Mouse (Mus musculus): ENCODE results near the gene Elf1. TPM values are rescaled to one million over a fixed set of nuclear protein-coding genes. Genes with fewer than 3 reads are reported as not detected.
"Not testable (repeated sequence)": the region's sequence is repeated elsewhere in the genome, so short reads cannot be mapped to it uniquely, and the experiment has no call there.

Gene Elf1
- polyA plus RNA-seq, 1 experiment from 2014 or later = 1.9 TPM

DNA sequence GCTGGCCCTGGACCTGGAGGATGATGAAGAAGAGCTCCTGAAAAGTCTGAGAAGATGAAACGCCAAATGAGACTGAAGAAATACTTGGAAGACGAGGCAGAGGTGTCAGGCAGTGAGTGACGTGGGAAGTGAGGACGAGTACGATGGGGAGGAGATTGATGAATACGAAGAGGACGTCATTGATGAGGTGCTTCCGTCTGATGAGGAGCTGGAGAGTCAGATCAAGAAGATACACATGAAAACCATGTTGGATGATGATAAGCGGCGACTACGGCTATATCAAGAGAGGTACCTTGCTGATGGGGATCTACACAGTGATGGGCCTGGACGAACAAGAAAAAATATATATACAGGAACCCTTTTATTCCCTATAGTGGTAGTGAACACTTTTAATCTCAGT lies 45.1 kb downstream of the Elf1 start:
- 91% methylated on average over 12 of the region's 12 CpGs for WGBS
- not testable (repeated sequence) for DNase-seq (ENCODE audit: low spot score); H3K27ac ChIP-seq (ENCODE audit: low read depth, low read length); ATAC-seq; H3K27me3 ChIP-seq (replicated peaks; ENCODE audit: control insufficient read depth, insufficient read depth, low read length); H3K4me2 ChIP-seq (ENCODE audit: low read length); H3K9me3 ChIP-seq (replicated peaks; ENCODE audit: control insufficient read depth, low read length); H3K4me3 ChIP-seq (ENCODE audit: low read depth, low read length); H3K9ac ChIP-seq (ENCODE audit: low read length); H3K36me3 ChIP-seq (ENCODE audit: control insufficient read depth, insufficient read depth, low read length); H3K4me1 ChIP-seq (ENCODE audit: control insufficient read depth, insufficient read depth, low read length)

DNA sequence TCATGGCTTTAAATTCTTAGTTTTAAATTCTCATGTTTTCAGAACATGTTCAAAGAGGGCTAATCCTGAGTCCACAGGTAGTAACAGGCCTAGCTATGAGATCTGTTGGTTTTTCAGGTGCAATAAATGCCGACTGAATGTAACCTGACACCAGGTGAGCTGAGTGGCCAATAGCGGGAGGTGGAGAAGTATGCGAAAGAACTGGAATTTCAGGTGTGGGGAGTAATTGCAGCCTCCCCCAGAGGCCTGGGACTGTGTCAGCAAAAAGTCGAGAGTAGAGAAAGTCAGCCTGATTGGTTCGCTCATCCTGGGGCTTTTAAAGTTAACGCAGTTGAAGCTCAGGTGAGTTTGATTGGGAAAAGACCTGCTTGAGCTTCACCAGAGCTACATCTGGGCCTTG lies 46.7 kb downstream of the Elf1 start:
- WGBS = 73% methylated on average over 6 of the region's 6 CpGs
- no peak for DNase-seq (ENCODE audit: low spot score)
- Histone ChIP-seq H3K27ac (ENCODE audit: low read depth, low read length) (no peak overlapping the region), H3K4me1 (ENCODE audit: control insufficient read depth, insufficient read depth, low read length) (no peaks in the 10 kb centered on the region), H3K27me3 (replicated peaks; ENCODE audit: control insufficient read depth, insufficient read depth, low read length) (no peaks in the 10 kb centered on the region), H3K9ac (ENCODE audit: low read length) (no peak overlapping the region), H3K4me3 (ENCODE audit: low read depth, low read length) (no peak overlapping the region), H3K9me3 (replicated peaks; ENCODE audit: control insufficient read depth, low read length) (no peaks in the 10 kb centered on the region), H3K4me2 (ENCODE audit: low read length) (no peak overlapping the region), H3K36me3 (ENCODE audit: control insufficient read depth, insufficient read depth, low read length) (no peaks in the 10 kb centered on the region)
- ATAC-seq = no peak

DNA sequence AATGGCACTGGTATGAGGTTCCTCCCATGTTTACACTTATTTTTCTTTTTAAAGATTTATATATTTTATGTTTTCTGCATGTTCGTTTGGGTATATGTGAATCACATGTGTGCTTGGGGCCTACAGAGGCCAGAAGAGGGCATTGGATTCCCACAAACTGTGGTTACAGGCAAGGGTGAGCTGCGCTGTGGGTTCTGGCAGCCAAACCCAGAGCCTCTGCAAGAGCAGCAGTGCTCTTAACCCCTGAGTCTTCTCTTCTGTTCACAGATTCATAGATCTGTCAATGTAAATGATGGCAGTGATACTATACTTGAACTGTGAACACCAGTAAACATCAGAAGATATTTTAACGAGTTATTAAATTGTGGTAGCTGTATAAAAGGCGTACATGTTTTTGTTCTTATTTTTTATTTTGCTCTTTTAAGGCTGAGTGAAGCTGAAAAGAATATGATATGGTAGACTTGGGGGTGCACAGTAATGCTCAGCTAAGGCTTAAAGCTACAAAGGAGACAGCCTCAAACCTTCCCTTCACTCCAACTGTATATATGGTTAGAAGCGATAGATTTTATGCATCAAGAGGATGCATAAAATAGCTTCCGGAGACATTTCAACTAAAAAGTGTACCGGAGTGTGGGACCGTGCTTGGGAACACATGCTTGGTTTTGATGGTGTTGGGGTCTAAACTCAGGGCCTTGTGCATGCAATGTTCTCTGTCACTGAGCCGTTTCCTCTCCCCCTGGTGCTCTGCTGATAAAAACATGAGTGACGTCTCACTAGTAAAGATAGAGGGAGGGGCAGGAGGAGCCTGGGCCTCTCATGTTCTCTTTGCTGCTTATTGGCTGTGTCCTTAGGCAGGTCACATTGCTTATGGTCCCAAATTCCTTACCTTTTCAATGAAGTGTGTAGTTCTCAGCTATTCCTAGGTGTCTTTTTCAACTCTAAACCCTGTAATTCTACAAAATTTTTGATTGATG lies 48.9 kb downstream of the Elf1 start:
- H3K27me3 ChIP-seq (replicated peaks; ENCODE audit: control insufficient read depth, insufficient read depth, low read length) = no peaks in the 10 kb centered on the region
- no peak for ATAC-seq
- 85% methylated on average over 10 of the region's 10 CpGs for WGBS

DNA sequence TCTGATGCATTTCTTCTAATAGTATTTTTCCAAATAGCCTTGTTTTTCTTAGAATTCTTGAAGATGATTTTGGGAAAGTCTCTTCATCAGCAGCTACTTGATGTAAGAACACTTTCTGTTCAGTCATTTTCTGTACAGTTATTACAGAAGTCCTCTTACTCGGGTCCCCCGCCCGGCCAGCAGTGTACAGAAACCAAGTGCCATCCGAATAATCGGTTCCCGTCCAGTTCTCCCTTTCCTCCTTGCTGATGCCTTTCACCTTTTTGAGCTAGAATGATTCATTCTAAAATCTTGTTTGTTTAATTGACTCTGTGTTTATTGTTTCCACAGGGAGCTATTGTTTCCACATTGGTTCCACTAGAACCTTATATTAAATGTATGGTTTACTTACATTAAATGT lies 49.8 kb downstream of the Elf1 start:
- WGBS = 90% methylated on average over 6 of the region's 6 CpGs
- Histone ChIP-seq H3K4me1 (ENCODE audit: control insufficient read depth, insufficient read depth, low read length) (no peaks in the 10 kb centered on the region), H3K9me3 (replicated peaks; ENCODE audit: control insufficient read depth, low read length) (no peaks in the 10 kb centered on the region), H3K27me3 (replicated peaks; ENCODE audit: control insufficient read depth, insufficient read depth, low read length) (no peaks in the 10 kb centered on the region), H3K36me3 (ENCODE audit: control insufficient read depth, insufficient read depth, low read length) (no peaks in the 10 kb centered on the region), H3K4me2 (ENCODE audit: low read length) (no peak overlapping the region), H3K4me3 (ENCODE audit: low read depth, low read length) (no peak overlapping the region), H3K27ac (ENCODE audit: low read depth, low read length) (no peak overlapping the region), H3K9ac (ENCODE audit: low read length) (no peak overlapping the region)
- DNase-seq (ENCODE audit: low spot score) = no peak
- ATAC-seq = no peak

More for the DNA sequence above, 48.9 kb downstream of the Elf1 start:
- Histone ChIP-seq H3K9ac (ENCODE audit: low read length) (no peak overlapping the region), H3K4me2 (ENCODE audit: low read length) (no peak overlapping the region), H3K4me1 (ENCODE audit: control insufficient read depth, insufficient read depth, low read length) (no peaks in the 10 kb centered on the region), H3K9me3 (replicated peaks; ENCODE audit: control insufficient read depth, low read length) (no peaks in the 10 kb centered on the region), H3K4me3 (ENCODE audit: low read depth, low read length) (no peak overlapping the region), H3K27ac (ENCODE audit: low read depth, low read length) (no peak overlapping the region), H3K36me3 (ENCODE audit: control insufficient read depth, insufficient read depth, low read length) (no peaks in the 10 kb centered on the region)
- DNase-seq (ENCODE audit: low spot score) = no peak

DNA sequence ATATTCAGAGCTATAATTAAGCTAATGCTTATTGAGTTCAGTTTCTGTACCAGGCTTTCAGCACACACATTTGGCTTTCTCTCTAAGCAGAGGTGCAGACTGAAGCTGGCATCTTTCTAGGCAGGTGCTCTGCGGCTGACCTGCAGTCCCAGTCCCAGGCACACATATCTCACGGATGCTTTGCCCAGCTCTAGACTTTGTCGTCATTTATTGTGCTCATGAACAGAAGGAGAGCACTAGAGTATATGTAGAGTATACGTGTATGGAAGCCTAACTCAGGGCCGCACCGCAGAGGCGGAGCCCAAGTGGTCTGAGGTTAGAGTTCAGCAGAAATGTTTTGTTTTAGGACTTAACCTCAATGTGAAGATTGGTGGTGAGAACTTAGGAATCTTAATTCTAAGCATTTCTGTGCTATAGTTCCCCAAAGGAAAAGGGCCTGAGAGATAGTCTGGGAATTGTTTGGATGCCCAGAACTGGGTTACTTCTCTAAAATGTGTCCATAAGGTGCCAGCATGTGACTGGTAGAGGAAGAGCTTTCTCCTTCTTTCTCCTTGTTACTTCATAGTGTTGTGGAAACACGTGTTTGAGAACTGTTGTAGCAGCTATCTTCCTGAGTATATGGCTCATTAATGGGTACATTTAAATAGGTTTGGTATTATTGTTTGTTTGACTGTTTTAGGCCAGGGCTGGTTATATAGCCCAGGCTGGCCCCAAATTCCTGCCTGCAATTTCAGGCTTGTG lies 51.2 kb downstream of the Elf1 start:
- no peaks in the 10 kb centered on the region for H3K4me1 ChIP-seq (ENCODE audit: control insufficient read depth, insufficient read depth, low read length)
- H3K9ac ChIP-seq (ENCODE audit: low read length) = no peak overlapping the region
- no peaks in the 10 kb centered on the region for H3K36me3 ChIP-seq (ENCODE audit: control insufficient read depth, insufficient read depth, low read length)
- H3K9me3 ChIP-seq (replicated peaks; ENCODE audit: control insufficient read depth, low read length) = no peaks in the 10 kb centered on the region
- ATAC-seq (no peak), DNase-seq (ENCODE audit: low spot score) (no peak)
- no peak overlapping the region for H3K4me3 ChIP-seq (ENCODE audit: low read depth, low read length)
- no peaks in the 10 kb centered on the region for H3K27me3 ChIP-seq (replicated peaks; ENCODE audit: control insufficient read depth, insufficient read depth, low read length)
- no peak overlapping the region for H3K27ac ChIP-seq (ENCODE audit: low read depth, low read length)
- 88% methylated on average over 8 of the region's 8 CpGs for WGBS
- H3K4me2 ChIP-seq (ENCODE audit: low read length) = no peak overlapping the region

DNA sequence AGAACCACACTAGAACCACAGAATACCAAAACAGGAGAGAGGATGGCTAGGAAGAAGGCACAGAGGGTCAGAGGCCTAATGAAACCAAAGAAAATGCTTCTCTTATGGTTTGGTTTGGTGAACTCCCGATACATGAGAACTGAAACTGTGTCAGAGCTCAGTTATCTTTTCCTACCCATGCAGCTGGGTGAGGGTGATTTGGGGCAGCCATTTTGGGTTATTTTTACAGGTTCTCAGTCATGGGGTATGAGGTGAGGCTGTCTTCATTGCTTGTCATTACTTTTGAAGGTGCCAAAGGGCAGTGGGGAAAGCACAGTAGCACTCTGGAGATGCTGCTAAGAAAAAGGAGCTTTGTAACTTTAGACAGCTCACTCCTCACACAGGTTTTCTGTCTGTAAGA lies 52.4 kb downstream of the Elf1 start:
- Histone ChIP-seq H3K9ac (ENCODE audit: low read length) (no peak overlapping the region), H3K27me3 (replicated peaks; ENCODE audit: control insufficient read depth, insufficient read depth, low read length) (no peaks in the 10 kb centered on the region), H3K36me3 (ENCODE audit: control insufficient read depth, insufficient read depth, low read length) (no peaks in the 10 kb centered on the region), H3K27ac (ENCODE audit: low read depth, low read length) (no peak overlapping the region), H3K4me1 (ENCODE audit: control insufficient read depth, insufficient read depth, low read length) (no peaks in the 10 kb centered on the region), H3K4me2 (ENCODE audit: low read length) (no peak overlapping the region), H3K4me3 (ENCODE audit: low read depth, low read length) (no peak overlapping the region), H3K9me3 (replicated peaks; ENCODE audit: control insufficient read depth, low read length) (no peaks in the 10 kb centered on the region)
- 97% methylated on average over 1 of the region's 1 CpGs for WGBS
- ATAC-seq (no peak), DNase-seq (ENCODE audit: low spot score) (no peak)

DNA sequence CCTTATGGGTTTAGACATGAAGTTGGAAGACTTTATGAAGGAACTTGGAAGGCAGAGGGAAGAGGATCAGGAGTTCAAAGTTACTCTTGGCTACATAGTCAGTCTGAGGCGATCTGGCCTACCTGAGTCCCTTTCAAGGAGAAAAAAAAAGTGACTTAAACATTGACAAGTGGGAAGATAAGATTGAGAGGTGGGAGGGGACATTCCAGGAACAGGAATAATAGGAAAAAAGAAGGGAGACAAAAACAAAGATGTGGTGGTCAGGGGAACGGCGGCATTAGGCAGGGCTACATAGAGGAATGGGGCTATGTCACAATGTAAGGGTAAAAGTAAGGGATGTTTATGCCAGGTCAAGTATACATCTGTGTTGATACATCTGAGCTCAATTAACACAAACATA lies 53.2 kb downstream of the Elf1 start:
- Histone ChIP-seq H3K36me3 (ENCODE audit: control insufficient read depth, insufficient read depth, low read length) (no peaks in the 10 kb centered on the region), H3K27me3 (replicated peaks; ENCODE audit: control insufficient read depth, insufficient read depth, low read length) (no peaks in the 10 kb centered on the region), H3K4me2 (ENCODE audit: low read length) (no peak overlapping the region), H3K9me3 (replicated peaks; ENCODE audit: control insufficient read depth, low read length) (no peaks in the 10 kb centered on the region), H3K4me1 (ENCODE audit: control insufficient read depth, insufficient read depth, low read length) (no peaks in the 10 kb centered on the region), H3K4me3 (ENCODE audit: low read depth, low read length) (no peak overlapping the region), H3K9ac (ENCODE audit: low read length) (no peak overlapping the region), H3K27ac (ENCODE audit: low read depth, low read length) (no peak overlapping the region)
- WGBS = 87% methylated on average over 3 of the region's 3 CpGs
- no peak for ATAC-seq
- no peak for DNase-seq (ENCODE audit: low spot score)

DNA sequence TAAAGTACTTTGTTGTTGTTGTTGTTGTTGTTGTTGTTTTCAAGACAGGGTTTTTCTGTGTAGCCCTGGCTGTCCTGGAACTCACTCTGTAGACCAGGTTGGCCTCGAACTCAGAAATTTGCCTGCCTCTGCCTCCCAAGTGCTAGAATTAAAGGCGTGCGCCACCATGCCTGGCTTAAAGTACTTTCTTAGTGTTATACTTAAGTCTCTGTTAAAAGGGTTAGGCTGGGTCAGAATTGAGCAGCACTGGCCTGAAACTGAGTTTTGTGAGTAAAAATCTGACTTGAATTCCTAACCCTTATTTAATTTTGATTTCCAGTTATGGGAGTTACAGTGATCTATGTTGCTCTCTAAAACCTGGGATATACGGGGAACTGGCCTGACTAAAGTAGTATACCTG lies 53.7 kb downstream of the Elf1 start:
- not testable (repeated sequence) for DNase-seq (ENCODE audit: low spot score); H3K4me1 ChIP-seq (ENCODE audit: control insufficient read depth, insufficient read depth, low read length); H3K4me2 ChIP-seq (ENCODE audit: low read length); ATAC-seq; H3K27me3 ChIP-seq (replicated peaks; ENCODE audit: control insufficient read depth, insufficient read depth, low read length); H3K4me3 ChIP-seq (ENCODE audit: low read depth, low read length); H3K27ac ChIP-seq (ENCODE audit: low read depth, low read length); H3K9ac ChIP-seq (ENCODE audit: low read length); H3K36me3 ChIP-seq (ENCODE audit: control insufficient read depth, insufficient read depth, low read length); H3K9me3 ChIP-seq (replicated peaks; ENCODE audit: control insufficient read depth, low read length)
- WGBS = 90% methylated on average over 4 of the region's 4 CpGs

DNA sequence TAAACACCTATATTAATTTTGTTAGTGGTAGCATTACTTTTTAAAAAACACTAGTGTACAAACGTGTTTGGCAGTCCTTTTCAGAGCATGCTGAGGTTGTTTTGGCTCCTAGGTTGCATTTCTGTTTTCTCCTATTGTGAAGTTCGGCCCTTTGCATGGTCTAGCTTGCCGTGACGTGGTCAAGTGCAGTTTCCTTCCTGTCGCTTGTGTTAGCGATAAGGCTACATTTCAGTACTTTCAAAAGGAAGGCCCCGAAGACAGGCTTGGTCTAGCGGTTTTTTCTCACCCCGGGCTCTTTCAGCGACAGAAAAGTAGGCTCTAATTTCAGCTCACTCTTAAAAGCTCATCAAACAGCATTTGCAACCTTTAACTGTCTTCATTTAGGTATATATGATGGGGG lies 54.3 kb downstream of the Elf1 start:
- Histone ChIP-seq H3K27ac (ENCODE audit: low read depth, low read length) (no peak overlapping the region), H3K36me3 (ENCODE audit: control insufficient read depth, insufficient read depth, low read length) (no peaks in the 10 kb centered on the region), H3K27me3 (replicated peaks; ENCODE audit: control insufficient read depth, insufficient read depth, low read length) (no peaks in the 10 kb centered on the region), H3K9ac (ENCODE audit: low read length) (no peak overlapping the region), H3K9me3 (replicated peaks; ENCODE audit: control insufficient read depth, low read length) (no peaks in the 10 kb centered on the region), H3K4me3 (ENCODE audit: low read depth, low read length) (no peak overlapping the region), H3K4me1 (ENCODE audit: control insufficient read depth, insufficient read depth, low read length) (no peaks in the 10 kb centered on the region), H3K4me2 (ENCODE audit: low read length) (no peak overlapping the region)
- ATAC-seq = no peak
- DNase-seq (ENCODE audit: low spot score) = no peak
- WGBS = 84% methylated on average over 10 of the region's 10 CpGs
